Mouse (Mus musculus) thymus, postnatal 0 days (tissue): ENCODE results near the gene Hist1h2ap. TPM values are rescaled to one million over a fixed set of nuclear protein-coding genes. Genes with fewer than 3 reads are reported as not detected.
"Not testable (repeated sequence)": the region's sequence is repeated elsewhere in the genome, so short reads cannot be mapped to it uniquely, and the experiment has no call there.

Experiments
- DNase-seq: peaks from one replicate; pipeline ENCODE4 v3.0.0-alpha.2; 2015; ENCODE audit warnings: low spot score
- polyA plus RNA-seq: library from polyadenylated mRNA; unstranded; fragments of >200 nt; fragmentation: Nextera tagmentation; extraction: Ambion mirVana; gene quantifications from 2 replicates; pipeline ENCODE4 v1.2.1, GENCODE M21; 2015

Gene Hist1h2ap
- 10,793 and 11,737 TPM in 2 replicates for polyA plus RNA-seq

DNA sequence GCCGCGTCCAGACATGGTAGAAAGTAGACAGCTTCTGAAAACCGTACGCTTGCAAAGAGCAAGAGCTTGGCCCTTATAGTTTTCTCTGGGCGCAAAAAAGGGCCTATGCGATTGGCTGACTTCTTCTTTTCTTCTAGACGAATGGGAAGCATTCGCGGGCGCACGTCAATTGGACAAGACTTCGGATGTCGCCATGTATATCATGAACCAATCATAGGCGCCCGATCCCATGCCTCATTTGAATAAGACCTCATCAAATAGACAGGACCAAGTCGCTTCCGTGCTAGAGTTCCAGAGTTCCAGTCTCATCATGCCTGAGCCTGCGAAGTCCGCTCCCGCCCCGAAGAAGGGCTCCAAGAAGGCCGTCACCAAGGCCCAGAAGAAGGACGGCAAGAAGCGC, at the start of gene Hist1h2ap, which contains the start of gene Hist1h2br:
TSS of gene Hist1h2ap (minus strand) at position 47 of the 400 bp plus-strand sequence.
TSS of gene Hist1h2br (plus strand) at position 283 of the 400 bp plus-strand sequence.
- not testable (repeated sequence) for DNase-seq

DNA sequence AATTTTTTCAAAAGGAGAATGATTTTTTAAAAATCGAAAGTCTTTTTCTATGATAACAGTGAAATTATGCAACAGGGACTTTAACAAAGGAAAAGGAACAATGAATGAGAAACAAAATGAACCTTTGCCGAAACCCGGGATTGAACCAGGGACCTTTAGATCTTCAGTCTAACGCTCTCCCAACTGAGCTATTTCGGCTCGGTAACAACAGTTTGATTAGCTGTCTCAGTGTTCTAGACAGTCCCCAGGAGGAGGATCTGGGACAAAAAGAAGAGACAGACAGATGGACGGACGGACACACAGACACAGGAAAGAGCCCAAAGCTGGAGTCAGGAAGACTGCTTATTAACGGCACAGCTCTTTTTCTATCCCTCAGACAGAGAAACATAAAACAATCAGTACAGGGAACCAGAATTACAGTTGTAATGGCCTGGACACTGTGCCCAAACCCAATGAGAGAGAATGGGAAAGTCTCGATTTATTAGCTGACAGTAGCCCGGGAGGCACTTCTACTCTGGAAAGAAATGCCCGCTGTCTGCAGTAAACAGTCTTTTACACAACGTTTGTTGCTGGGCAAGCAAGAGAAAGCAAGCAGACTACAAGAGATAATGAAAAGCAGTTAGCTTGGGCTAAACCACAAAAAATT, 49.6 kb upstream of the Hist1h2ap start:
- DNase-seq, result peak; percentile 56

GRCm38 (mm10) chr13:21881878-21882669, 48.8 kb upstream of the Hist1h2ap start:
- DNase-seq, result peak; percentile 33

DNA sequence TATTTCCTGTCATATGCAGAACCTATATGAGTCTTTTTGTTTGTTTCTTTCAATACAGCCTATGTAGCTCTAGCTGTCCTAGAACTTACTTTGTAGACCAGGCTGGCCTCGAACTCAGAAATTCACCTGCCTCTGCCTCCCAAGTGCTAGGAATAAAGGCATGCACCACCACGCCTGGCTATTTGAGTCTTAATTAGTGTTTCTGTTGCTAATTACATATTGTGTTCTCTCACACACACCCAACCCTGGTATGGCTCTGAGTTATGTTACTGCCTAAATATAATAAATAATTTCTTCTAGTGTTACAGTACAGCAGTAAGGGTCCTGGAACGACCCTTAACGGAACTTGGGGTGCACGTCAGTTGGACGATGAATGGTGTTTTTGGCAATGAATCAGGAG, 47.4 kb upstream of the Hist1h2ap start:
- no peak for DNase-seq

GRCm38 (mm10) chr13:21865503-21865902, 32.2 kb upstream of the Hist1h2ap start:
- not testable (repeated sequence) for DNase-seq

GRCm38 (mm10) chr13:21861608-21862007, 28.3 kb upstream of the Hist1h2ap start:
- no peak for DNase-seq

DNA sequence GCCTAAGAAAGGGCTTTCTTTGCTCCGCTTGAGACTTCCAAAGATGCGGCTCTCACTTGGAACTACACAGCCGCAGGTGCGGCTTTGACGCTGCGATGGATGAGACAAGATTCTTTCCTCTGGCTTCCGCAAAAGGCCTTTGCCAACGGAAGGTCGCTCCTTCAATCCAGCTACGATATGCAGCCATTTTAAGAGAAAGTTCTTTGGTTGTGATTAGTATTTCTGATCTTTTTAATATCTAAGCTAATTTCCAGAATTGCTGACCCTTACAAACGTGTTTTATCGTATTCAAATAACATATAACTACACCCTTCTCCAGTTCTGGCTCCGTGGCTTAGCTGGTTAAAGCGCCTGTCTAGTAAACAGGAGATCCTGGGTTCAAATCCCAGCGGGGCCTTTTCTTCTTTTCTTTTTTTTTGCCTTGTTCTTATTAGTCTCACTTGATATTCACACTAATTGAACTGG, 22.4 kb upstream of the Hist1h2ap start:
- peak; percentile 48 for DNase-seq

DNA sequence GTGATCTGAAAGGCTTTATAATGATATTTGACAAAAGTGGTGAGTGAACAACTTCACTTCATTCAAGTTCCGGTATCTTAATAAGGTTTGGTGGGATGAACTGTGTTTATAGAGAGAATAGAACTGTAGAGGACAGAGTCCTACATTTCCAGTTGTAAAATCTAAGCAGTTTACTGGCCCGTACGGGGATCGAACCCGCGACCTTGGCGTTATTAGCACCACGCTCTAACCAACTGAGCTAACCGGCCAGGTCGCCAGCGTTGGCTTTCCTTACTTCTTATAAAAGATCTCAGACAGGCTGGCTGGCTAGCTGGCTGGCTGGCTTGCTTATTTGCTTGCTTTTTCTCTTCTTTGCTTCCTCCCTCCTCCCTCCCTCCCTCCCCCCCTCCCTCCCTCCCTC, 21.8 kb upstream of the Hist1h2ap start:
- peak; percentile 54 for DNase-seq

DNA sequence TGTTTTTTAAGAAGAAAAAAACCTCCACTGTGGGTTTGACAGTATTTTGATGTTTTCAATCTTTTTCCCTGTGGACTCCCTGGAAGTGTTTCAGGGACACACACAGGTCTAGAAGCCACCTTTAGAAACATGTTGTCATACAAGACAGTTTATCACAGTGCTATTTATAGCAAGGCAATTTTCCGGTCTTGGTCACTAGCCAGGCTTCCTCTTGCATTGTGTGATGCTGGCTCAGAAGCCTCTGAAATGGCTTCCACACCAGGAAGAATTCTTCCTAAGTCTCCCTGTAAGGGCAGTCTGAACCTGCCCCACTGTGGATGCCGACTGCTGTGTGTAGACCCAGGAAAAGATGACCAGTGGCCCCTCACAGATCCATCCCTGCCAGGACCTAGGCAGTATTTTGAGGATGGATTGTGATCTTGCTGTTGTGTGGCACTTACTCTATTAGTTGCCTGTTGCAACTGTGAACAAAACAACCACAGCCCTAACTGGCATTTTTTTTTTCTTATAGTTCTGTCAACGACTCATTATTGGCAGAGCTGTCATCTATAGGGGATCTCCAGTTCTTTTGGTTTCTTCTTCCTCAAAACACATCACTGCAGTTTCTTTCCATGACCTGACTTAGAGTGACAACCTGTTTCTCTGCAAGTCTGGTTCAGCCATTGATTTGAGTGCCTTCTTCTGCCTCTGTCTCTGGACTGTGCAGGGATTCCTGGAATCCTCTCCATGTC, 19.1 kb upstream of the Hist1h2ap start:
- peak; percentile 15 for DNase-seq

- DNase-seq, result not testable (repeated sequence)
Observed at GRCm38 (mm10) chr13:21850696-21851095, 17.4 kb upstream of the Hist1h2ap start.

DNA sequence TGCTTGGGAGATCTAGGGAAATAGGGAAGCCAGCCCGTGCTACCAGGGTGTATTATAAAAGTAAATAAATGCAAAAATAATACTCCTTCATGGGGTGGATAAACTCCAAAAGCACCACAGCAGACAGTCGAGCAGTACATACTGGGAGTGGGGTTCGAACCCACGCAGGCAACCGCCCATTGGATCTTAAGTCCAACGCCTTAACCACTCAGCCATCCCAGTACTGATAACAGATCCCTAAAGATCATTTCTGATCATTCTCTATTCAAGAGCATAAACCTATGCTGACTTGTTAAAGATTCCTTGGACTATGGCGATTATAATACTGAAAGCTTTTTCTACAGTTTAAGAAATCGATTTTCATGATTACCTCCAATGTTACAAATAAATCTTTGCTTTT, 14.6 kb upstream of the Hist1h2ap start:
- DNase-seq, result no peak

- not testable (repeated sequence) for DNase-seq
Observed at GRCm38 (mm10) chr13:21846356-21846755, 13.0 kb upstream of the Hist1h2ap start.

DNA sequence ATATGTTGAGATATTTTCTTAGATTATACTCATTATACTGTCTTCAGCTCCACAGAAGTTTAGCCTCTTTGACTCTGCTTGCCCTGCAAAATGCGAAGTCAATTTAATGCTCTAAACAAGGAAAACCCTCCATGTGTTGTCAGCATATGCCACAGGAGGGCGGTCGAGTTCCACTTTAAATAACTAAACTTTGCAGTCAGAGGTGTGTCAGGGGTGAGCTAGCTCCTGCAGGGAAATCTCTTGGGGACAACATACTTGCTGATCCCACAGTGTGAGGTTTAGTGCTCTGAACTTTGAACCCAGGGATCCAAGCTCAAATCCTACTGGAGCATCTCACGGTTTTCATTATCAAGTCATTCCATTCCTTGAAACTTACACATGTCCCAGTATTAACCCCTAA, 7.2 kb upstream of the Hist1h2ap start:
- not testable (repeated sequence) for DNase-seq

GRCm38 (mm10) chr13:21831418-21832394, 1.6 kb downstream of the Hist1h2ap start, which contains the start of gene Hist1h4n:
Gene Hist1h4n, minus strand, starts transcription at chr13:21832196.
- not testable (repeated sequence) for DNase-seq

- DNase-seq, result no peak
Observed at GRCm38 (mm10) chr13:21830344-21830743, 3.0 kb downstream of the Hist1h2ap start.

- DNase-seq, result no peak
Observed at GRCm38 (mm10) chr13:21828511-21828910, 4.8 kb downstream of the Hist1h2ap start.

DNA sequence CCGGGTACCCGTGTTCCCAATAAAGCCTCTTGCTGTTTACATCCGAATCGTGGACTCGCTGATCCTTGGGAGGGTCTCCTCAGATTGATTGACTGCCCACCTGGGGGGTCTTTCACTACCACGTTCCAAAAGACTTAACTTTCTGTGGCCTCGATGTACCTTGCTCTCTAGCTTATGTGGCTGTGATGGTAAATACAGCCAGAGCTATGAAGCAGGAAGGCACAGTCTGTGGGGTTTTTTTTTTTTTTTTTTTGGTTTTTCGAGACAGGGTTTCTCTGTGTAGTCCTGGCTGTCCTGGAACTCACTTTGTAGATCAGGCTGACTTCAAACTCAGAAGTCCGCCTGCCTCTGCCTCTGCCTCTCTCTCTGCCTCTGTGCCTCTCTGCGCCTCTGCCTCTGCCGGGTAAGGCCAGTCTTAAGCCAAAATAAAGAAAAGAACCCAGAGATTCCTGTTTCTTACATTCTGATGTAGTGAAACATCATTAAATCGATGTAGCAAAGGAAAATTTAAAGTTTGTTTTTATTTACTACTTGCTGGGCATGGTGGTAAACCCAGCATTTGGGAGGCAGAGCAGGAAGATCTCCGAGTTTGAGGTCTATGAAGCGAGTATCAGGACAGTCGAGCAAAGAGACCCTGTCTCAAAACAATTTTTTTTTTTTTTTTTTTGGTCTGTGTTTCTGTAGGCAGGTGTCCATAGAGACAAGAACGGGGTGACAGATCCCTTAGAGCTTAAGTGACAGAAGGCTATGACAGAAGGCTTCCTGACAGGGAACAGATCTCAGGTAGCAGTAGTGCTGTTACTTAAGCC, 13.0 kb downstream of the Hist1h2ap start:
- DNase-seq, result not testable (repeated sequence)

GRCm38 (mm10) chr13:21812092-21812491, 21.2 kb downstream of the Hist1h2ap start:
- not testable (repeated sequence) for DNase-seq

DNA sequence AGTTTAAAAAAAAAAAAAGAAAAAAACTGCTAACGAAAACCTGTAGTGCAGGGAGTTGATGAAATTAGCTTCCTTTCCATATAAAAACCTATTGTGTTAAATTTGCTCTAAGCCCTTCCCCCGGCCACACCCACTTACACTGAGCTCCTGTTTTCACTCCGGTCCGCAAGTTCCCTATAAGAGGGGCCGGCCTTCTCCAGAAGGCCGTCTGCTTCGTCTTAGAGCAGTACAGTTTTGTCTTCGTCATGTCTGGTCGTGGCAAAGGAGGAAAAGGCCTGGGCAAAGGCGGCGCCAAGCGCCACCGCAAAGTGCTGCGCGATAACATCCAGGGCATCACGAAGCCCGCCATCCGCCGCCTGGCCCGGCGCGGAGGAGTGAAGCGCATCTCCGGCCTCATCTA, 21.8 kb downstream of the Hist1h2ap start, which contains the start of gene Hist1h4m:
TSS of gene Hist1h4m (plus strand) at position 208 of the 400 bp plus-strand sequence.
- DNase-seq, result not testable (repeated sequence)
